Mouse (Mus musculus) embryonic facial prominence, embryonic 12.5 days (tissue): ENCODE data around the gene Slc6a3. TPM values are rescaled to one million over a fixed set of nuclear protein-coding genes. Genes with fewer than 3 reads are reported as not detected.

Source experiments
- polyA plus RNA-seq: library from polyadenylated mRNA; unstranded; fragments of >200 nt; fragmentation: Nextera tagmentation; extraction: Ambion mirVana; gene quantifications from 2 replicates; pipeline ENCODE4 v1.2.1, GENCODE M21; 2016

Slc6a3 gene
- polyA plus RNA-seq, 1 experiment from 2014 or later: 0.08 TPM

Other genes starting within 250 kb of the Slc6a3 start
- gene Mrpl36, start 208.2 kb upstream of the Slc6a3 start, polyA plus RNA-seq: 119 and 124 TPM in 2 replicates
- 350 and 367 TPM in 2 replicates for gene Ndufs6, start 208.2 kb upstream of the Slc6a3 start, polyA plus RNA-seq
- 59.3 and 64.8 TPM in 2 replicates for gene Lpcat1, start 69.5 kb upstream of the Slc6a3 start, polyA plus RNA-seq
- gene Clptm1l, start 67.3 kb downstream of the Slc6a3 start, polyA plus RNA-seq: 127 and 130 TPM in 2 replicates
- 10.3 and 13.2 TPM in 2 replicates for gene Tert, start 90.2 kb downstream of the Slc6a3 start, polyA plus RNA-seq
- gene Slc6a18, start 141.3 kb downstream of the Slc6a3 start, polyA plus RNA-seq: not detected in 2 replicates
- 0.06 TPM in 1 of 2 replicates, not detected in the other for gene Slc6a19, start 168.1 kb downstream of the Slc6a3 start, polyA plus RNA-seq
- gene Slc12a7, start 196.3 kb downstream of the Slc6a3 start, polyA plus RNA-seq: 40.1 and 40.6 TPM in 2 replicates